Mouse (Mus musculus): Measurements from ENCODE around the gene Sh2d5. TPM values are rescaled to one million over a fixed set of nuclear protein-coding genes. Genes with fewer than 3 reads are reported as not detected.

Sh2d5 gene
- not detected for polyA plus RNA-seq (2014; fragmentation: Illumina TruSeq; extraction: RNeasy Lipid Tissue Mini Kit (QIAGEN cat#74804); ENCODE audit: low read depth, low replicate concordance)

DNA sequence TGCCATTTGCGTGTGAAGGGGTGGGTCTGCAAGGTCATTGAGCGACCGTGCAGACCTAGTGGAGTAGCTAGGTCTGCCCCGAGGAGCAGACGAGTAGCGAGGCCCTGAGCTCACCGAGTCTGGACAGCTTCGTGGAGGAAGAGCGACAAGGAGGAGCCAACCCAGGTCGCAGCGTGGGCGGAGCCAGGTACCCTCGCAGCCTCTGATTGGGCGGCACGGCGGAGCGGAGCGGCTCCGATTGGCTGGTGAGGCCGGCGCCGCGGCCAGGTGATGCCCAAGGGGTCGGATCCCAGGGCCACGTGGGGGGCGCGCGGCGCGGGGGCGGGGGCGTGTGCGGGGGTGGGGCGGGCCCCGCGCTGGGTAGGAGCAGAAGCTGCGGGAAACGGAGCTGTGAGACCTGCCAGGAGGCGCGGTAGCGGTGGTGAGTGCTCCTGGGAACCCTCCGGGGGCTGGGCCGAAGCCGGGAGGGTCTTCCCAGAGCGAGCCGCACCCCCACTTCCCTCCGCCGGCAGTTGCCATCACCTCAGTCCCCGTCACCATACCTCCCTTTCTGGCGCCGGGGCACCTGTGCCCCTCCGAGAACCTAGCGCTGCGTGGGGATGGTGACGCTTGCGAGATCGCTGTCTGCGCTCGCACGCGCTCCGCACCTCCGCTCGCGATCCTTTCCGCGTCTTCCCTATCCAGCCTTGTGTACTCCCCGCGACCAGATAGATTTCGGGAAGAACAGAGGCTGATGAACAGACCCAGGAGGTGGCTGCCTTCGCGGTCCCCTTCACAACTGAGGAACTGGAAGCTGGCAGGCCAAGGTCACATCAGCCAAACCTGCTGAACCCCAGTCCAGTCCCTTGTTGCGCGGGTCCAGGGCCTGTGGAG is at the start of gene Sh2d5, which contains the start of gene Kif17:
Gene Sh2d5, plus strand, starts transcription at position 316 of the 873 bp plus-strand sequence.
Gene Kif17, plus strand, starts transcription at position 348 of the 873 bp plus-strand sequence.

DNA sequence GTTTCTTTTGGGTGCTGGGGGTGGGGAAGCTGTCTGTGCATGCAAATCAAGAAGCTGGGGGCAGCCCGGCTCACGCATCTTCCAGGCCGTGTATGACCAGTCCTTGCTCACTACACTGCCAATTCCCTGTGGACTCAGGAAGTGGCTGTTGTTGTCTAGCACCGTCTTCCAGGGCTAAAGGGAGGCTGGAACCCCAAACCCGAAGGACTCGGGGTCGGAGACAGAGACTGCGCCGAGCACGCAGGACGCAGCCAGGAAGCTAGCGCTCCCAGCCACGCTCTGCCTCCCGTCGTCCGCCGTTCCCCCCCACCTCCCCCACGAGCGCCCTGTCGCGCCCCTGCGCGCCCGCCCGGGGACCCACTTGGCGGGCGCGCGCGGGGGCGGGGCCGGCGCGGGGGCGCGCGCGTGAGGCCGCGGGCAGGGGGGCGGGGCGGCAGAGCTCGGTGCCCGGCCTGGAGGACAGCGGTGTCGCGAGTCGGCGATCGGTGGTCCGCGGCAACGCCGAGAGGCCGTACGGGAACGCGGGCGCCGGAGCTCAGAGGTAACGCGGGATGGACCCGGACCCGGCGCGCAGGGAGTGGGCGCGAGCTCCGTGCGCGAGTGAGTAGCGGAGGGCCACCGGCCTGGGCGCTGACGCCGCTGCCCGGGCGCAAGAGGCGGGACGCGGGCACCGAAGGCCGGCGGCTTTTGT is 33.9 kb upstream of the Sh2d5 start, which contains the start of gene Hp1bp3:
Gene Hp1bp3, plus strand, starts transcription at position 97 of the 691 bp plus-strand sequence.

DNA sequence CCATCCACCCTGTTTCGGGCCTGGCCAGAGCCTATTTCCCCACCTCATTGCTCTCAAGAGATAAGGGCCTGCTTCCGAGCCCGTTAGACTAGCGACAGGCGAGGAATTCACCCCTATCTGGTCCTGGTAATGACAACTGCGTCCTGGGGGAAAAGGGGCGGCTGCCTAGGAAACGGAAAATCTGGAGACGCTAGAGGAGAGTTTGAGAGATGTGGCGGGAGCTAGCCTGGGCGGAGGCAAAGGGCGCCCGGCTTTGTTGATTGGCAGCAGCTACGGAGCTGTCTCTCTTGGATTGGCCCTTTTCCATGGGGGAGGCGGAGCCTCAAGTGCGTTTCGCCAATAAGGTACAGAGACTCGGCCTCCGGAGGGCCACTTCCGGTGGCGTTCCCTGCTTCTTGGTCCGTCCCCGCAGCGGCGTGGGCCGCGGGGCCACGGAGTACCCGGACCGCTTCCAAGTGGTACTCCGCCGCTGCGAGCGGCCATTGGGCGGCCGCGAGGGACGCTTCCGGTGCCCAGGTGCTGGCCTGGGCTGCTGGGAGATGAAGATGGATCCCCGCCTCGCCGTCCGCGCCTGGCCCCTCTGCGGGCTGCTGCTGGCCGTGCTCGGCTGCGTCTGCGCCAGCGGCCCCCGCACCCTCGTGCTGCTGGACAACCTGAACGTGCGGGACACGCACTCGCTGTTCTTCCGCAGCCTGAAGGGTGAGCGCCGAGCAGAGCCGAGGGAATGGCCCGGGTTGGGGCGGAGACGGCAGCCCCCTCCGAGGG is 54.3 kb downstream of the Sh2d5 start, which contains the start of gene Ddost:
Gene Ddost, plus strand, starts transcription at position 391 of the 765 bp plus-strand sequence.

Other genes with a start within 250 kb of the Sh2d5 start
- 67.0 TPM for gene Hp1bp3, start 34.1 kb upstream of the Sh2d5 start, polyA plus RNA-seq (2014; fragmentation: Illumina TruSeq; extraction: RNeasy Lipid Tissue Mini Kit (QIAGEN cat#74804); ENCODE audit: low read depth, low replicate concordance)
- not detected for gene Kif17, start within 50 bp of the Sh2d5 start, polyA plus RNA-seq (2014; fragmentation: Illumina TruSeq; extraction: RNeasy Lipid Tissue Mini Kit (QIAGEN cat#74804); ENCODE audit: low read depth, low replicate concordance)
- gene Ddost, start 54.3 kb downstream of the Sh2d5 start, polyA plus RNA-seq (2014; fragmentation: Illumina TruSeq; extraction: RNeasy Lipid Tissue Mini Kit (QIAGEN cat#74804); ENCODE audit: low read depth, low replicate concordance): 17.6 TPM
- gene Pink1, start 75.9 kb downstream of the Sh2d5 start, polyA plus RNA-seq (2014; fragmentation: Illumina TruSeq; extraction: RNeasy Lipid Tissue Mini Kit (QIAGEN cat#74804); ENCODE audit: low read depth, low replicate concordance): 66.4 TPM
- 2.2 TPM for gene Cda, start 117.6 kb downstream of the Sh2d5 start, polyA plus RNA-seq (2014; fragmentation: Illumina TruSeq; extraction: RNeasy Lipid Tissue Mini Kit (QIAGEN cat#74804); ENCODE audit: low read depth, low replicate concordance)
- not detected for gene Fam43b, start 146.1 kb downstream of the Sh2d5 start, polyA plus RNA-seq (2014; fragmentation: Illumina TruSeq; extraction: RNeasy Lipid Tissue Mini Kit (QIAGEN cat#74804); ENCODE audit: low read depth, low replicate concordance)
- 3.7 TPM for gene Mul1, start 184.3 kb downstream of the Sh2d5 start, polyA plus RNA-seq (2014; fragmentation: Illumina TruSeq; extraction: RNeasy Lipid Tissue Mini Kit (QIAGEN cat#74804); ENCODE audit: low read depth, low replicate concordance)
- 34.1 TPM for gene Camk2n1, start 203.9 kb downstream of the Sh2d5 start, polyA plus RNA-seq (2014; fragmentation: Illumina TruSeq; extraction: RNeasy Lipid Tissue Mini Kit (QIAGEN cat#74804); ENCODE audit: low read depth, low replicate concordance)

Data from liver, adult 10 weeks (tissue).